Mouse (Mus musculus): ENCODE measurements at regions not wholly inside any gene's neighbourhood (a gene's known extent, or its start where the extent isn't known, plus 50 kb on each side); places are given as distances from the start of the nearest gene placed in this dataset.

DNA sequence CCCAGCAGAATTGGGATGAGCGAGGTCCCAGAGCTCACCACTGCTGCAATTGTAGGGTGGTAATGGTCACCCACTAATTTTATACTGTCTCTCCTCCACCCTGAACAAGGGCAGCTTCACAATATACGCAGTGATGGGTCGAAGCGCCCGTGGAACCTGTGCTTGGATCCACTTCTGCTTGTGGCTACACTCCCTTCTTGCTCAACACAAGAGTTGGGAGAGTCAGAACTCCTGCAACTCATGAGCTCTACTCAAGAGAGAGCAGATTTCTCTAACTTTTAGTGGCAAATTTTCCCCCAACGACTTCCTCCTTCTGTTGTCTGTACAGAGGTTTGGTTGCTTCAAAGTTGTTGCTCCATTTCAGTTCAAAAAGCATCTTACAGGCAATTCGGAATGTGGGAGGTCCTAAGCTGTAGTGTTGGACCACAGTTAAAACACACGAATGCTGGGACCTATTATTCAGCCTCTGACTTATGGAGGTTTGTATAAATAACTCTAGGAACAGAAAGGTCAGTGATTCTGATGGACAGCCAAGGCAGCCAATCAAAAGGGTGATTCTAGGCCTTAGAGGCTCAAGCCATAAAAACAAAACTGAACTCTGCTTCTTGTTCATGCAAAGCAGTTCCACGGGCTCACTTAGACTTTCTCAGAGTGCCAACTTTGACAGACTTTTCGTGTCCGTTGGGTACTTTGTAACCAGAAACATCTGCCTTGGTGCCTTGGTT lies 227.8 kb upstream of the Meis1 start:
- no peak for DNase-seq (ENCODE audit: low spot score in 2 of 2)

DNA sequence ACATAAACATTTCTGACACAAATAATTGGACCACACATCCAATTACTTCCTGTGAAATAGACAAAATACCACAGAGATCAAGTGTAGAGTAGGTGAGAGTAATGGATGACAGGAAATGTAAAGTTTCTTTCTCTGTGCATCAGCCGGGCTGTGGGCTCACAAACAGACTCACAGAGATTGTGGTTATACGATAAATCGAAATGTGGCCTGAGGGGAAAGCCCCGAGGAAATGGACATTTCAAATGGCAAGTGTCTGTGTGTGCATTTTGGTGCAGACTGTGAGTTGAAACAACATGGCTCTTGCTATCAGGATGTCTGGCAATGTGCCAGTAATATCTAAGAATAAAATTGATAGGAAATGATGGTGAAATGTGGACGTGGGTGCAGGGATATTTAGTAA lies 234.8 kb upstream of the Meis1 start:
- no peak for DNase-seq (ENCODE audit: low spot score in 2 of 2)

DNA sequence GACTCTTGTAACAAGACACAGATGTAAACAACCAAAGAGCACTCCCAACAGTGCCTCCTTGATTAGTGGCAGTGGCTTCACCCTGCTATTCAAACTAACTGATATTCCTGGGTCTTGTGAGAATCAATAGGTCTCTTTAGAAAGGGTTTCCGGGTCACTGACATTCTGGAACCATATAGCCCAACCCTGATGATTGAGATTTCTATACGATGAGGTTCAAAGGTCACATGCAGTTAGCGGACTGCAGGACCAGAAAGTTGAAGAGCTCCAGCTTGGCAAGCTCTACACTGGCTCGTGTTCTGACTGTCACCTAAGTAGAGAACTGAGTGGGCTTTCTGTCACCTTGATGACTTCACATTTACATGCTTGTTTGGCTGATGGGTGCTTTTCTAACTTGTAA lies 235.4 kb upstream of the Meis1 start:
- DNase-seq (ENCODE audit: low spot score in 2 of 2), result no peak

DNA sequence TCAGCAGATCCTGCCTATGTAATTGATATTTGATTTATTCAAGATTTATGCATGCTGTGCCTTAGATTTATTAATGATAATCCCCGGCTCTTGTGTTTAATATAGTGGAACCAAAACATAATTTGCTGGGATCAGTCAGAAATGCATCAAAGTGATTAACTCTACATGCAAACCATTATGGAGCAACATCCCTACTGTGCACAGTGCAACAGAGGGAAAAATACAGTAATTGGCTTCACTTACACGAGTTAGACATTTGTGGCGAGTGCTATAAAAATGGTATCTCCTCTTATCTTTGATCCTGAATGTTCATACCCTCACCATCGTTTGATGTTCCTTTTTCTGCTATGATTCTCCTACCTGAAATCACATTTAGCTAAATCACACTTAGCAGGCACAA lies 238.8 kb upstream of the Meis1 start:
- no peak for DNase-seq (ENCODE audit: low spot score in 2 of 2)

DNA sequence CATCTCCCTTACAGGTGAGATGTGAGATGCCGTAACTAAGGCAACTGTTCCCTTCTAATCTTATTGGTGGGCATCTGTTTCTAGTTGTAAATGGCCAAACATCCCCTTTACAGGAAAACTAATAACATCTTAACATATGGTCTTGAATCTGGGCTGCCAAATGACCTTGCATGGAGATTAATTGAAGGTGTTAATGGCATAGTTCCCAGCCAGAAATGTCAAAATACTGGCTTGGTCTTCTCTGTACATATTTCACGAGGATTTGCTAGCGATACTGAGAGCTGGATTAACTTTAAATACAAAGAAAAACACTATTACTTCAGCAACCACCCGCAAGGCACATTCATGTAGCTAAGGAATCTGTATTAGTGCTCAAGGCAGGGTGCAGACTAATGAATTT lies 244.0 kb upstream of the Meis1 start:
- DNase-seq (ENCODE audit: low spot score in 2 of 2), result no peak

DNA sequence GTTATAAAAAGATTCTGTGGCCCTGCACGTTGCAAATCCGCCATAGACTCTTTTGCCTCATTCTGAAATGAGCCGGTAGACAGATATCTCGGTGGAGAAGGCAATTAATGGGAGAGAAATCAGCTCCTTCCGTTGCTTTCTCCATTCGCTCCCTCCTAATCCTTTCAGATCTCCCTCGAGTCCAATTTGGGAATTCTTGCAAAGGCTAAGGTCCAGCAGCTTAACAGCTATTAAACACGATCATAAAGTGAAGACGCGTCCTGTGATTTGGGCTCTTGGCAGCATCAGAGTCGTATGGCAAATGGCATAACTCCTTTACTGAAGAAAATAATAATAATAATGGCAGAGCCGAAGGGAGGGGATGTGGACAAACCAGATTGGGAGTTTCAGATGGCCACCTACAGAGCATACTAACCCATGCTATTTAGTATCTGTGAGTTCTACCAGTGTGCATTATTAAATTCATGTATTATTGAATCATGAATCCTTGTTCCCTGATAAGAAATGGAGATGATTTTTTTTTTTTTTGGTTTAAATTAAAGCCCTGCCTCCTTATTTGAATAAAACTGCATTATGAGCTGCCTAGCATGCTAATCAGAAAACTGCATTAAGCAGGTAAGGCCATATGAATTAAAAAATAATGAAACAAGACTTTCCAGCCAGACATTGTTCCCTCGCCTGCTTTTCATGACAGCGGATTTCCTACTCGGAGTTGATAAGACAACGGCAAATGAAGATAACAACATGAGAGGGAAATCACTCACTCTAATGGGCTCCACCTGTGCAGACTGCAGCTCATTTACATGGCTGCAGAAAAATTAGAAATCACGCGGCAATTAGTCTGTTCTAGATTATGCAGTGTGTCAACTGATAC lies 246.2 kb upstream of the Meis1 start:
- DNase-seq (ENCODE audit: low spot score in 2 of 2), result no peak

DNA sequence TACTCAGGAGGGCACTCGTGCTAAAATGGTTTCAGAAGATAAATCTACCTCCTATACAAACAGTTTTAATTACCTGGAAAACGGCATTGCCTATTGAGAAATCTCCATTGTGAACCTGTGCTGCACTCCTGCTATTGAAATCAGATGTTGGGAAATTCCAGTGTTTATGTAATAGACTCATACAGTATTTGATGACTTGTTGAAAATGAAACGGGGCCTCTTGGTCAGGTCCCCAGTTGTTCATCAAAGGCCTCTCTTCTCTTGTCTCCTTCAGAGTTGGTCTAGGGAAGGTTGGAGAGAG lies 246.8 kb upstream of the Meis1 start:
- no peak for DNase-seq (ENCODE audit: low spot score in 2 of 2)

DNA sequence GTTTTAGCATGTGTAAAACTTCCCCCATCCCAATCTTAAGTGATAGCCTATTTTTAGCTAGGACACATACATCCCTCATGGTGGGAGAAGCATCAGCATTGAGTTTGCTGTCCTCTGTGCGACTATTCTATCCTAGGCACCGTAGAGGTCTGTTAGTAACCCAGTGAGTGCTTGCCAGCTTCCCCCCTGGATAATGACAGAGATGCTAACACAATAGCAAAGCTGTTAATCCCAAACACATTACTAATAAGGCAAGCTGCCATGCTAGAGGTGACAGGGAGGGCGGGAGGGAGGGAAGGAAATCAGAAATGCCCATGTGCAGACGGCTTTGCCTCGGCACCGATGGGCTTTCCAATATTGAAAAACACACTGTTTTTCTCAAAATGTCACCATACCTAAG lies 272.2 kb upstream of the Meis1 start:
- no peak for DNase-seq (ENCODE audit: low spot score in 2 of 2)

DNA sequence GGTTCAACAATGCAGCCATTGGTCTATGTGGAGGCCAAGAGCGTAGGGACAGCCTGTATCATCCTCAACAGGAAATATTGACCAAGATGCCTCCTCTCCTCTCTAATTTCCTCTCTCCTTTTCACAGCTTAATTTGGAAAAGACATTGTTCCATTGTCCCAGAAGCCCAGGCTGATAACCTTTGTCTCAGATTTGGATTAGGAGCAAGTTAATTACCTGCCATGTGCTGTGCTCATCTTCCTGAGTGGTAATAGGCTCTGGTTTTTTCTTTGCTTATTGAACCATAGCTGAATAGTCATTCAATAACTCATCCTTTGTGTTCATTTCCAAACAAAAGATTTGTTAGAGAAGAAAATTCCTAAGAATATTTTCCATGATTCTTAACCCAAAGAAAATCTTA lies 280.6 kb upstream of the Meis1 start:
- no peak for DNase-seq (ENCODE audit: low spot score in 2 of 2)

DNA sequence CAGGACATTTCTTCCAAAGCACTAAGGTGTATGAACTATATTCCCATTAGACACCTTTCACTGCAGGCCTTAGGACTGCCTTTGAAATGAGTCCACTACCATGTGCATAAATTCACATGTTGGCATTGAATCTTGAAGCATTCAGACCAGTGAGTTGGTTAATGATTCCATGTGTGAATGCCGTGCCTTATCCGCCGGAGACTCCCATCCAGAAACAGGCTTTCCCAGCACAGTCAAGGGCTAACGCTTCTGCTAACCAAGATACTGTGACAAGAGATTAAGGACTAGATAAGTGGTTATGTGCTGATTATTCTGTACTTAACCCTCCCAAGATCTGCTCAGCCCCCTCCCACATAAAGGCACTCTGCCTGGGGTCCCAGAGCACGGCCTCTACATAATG lies 287.9 kb upstream of the Meis1 start:
- no peak for DNase-seq (ENCODE audit: low spot score in 2 of 2)

DNA sequence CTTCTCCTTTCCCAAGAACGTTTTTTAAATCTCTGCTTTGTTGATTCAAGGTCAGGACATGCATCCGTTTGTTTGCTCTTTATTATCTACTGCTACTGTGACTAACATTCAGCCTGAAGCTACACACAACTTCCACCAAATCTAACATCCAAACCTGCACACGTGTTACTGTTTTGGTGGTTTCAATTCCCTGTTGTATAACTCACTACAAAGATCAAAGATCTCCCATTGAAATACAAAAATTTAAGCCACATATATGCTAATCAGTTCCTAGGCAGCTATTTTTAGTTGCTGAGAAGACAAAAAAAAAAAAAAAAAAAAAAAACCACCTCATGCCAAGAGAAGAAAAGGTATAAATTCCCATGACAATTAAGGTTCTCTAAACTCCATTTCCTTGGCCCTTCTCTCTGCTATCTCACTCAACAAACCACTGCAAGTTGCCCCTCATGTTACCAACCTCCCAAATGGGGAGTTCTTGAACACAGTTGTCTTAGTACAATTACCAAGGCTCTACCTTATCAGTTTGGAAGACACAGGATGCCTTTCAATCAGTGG lies 312.0 kb upstream of the Meis1 start:
- no peak for DNase-seq (ENCODE audit: low spot score in 2 of 2)

DNA sequence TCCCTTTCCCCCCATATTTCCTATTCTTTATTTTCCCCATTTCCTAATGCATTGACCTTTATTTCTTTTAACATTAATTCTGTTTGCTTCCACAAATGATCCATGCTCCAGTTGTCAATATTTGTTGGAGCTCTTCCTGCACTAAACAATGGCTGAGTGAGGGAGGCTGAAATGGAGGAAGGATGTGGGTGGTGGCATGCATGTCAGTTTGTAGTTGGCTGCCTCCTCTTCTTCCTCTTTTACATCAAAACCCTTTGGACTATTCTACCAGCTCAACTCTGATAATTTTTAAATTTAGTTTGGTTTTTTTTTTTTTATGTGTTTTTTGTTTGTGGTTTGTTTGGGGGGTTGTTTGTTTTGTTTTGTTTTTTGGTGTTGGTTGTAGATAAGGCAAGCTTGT lies 313.5 kb upstream of the Meis1 start:
- no peak for DNase-seq (ENCODE audit: low spot score in 2 of 2)

DNA sequence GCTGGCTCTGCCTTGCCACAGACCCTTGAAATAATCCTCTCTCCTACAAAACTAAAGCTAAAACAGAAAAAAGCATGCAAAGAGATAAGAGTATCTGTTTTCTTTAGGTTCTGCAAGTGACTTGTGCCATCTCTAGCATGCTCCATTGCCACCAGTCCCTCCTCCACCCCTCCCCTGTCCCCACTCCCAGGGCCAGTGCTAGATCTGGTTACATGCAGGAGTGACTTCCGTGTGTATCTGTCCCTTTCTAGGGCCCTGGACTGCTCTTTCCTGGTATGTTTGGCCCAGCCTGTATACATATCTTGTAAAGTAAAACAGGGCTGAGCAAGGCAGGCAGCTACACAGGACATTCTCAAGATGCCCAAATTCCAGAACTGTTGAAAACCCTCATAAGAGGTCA lies 313.9 kb upstream of the Meis1 start:
- no peak for DNase-seq (ENCODE audit: low spot score in 2 of 2)

DNA sequence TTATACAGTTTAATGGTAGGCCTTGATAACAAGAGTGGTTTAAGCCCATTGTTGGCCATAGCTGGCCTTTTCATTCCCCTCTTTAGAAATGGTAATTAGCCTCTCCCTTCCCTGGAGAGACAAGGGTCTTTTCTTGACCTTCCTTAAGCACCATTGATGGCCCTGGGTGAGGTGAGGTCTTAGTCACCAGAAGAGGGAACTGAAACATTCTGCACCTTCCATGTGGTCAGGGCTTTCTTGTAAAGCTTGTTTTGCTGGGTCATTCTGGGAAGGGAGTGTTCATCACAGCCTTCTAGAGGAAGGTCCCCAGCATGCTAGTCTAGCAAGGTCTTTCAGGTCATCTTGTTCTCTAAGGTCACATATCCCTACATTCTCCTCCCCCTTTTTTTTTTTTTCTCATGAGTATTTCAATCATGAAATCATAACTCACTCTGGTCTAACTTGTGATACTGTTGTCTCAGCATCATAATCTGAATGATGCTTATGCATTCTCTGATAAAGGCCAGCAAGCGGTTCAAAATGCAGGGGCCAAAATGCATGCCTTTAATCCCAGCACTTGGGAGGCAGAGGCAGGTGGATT lies 315.2 kb upstream of the Meis1 start:
- DNase-seq (ENCODE audit: low spot score in 2 of 2), result no peak

DNA sequence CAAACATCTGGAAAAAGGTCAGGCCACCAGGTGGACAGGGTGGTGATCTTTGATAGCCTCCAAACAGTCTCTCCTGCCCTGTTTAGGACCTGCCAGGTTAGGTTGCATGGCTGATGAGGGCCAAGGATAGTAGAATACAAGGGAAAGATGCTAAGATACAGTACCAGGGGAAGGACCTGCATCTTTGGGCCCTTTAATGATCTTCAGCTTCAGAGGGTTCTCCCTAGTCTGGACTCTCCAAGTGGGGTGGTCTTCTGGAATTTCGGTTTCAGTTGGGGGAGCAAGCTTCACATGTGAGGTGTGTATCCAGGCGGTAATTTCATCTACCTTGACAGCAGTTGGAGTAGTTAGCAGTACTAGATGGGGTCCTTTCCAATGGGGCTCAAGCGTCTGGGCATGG lies 316.6 kb upstream of the Meis1 start:
- no peak for DNase-seq (ENCODE audit: low spot score in 2 of 2)

DNA sequence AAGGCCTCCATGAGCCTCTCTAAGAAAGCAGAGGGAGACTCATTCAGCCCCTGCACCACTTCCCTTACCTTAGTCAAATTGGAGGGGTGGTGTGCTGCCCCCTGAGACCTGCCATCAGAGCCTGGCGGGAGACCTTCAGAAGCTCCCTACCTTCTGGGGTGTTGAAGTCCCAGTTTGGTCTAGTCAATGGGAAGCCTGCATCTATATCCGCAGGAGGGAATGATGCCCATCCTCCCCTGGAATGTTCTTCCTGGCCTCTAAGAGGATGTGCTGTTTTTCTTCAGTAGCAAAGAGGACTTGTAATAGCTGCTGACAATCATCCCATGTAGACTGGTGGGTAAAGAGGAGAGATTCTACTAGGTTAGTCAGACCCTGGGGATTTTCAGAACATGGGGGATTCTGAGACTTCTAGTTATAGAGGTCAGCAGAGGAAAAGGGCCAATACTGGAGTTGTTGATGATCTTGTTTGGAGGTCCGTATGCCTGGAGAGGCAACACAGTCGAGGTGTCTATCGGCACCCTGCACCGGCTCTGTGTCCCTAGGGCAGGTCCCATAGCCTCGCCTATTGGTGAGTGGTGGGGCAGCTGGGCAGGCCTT lies 321.0 kb upstream of the Meis1 start:
- no peak for DNase-seq (ENCODE audit: low spot score in 2 of 2)

DNA sequence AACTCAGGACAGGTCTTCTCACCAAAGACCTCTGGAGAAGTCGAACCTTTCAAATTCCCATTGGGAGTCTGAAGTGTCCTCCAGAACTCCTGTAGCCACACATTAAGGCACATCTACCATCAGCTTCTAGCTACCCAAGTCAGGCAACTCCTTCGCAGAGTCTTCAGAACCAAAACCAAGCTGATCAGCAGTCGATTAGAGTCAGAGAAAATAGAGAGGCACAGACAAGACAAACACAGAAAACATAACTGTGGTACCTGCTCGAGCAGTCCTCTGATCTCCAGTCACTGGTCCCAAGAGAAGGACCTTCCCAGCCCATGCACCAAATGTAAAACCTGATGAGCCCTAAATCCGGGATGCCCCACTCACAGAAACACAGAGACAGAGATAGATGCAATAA lies 322.1 kb upstream of the Meis1 start:
- DNase-seq (ENCODE audit: low spot score in 2 of 2), result no peak

DNA sequence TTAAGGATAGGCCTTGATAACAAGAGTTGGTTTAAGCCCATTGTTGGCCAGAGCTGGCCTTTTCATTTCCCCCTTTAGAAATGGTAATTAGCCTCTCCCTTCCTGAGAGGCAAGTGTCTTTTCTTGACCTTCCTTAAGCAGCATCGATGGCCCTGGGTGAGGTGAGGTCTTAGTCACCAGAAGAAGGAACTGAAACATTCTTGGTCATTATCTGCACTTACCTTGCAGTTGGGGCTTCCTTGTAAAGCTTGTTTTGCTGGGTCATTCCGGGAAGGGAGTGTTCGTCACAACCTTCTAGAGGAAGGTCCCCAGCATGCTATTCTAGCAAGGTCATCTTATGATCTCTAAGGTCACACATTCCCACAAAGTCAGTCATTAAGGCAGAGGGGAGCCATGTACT lies 322.6 kb upstream of the Meis1 start:
- no peak for DNase-seq (ENCODE audit: low spot score in 2 of 2)

DNA sequence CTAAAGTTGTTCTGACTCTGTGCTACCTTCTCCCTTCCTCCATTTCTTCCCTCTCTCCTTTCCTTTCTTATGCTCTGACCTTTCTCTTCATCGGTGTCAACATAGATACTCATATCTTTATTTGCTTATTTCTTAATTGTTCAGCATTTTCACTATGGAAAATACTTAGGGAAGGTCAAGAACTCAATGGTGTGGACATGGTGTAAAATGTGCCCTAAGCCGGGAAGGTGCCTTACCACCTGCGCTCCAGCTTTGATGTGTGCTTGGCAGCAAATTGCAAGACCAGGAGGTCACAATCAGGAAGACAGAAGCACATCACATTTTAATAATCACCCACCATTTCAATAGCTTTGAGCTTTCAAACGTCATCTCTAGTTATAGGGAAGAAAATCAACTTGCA lies 324.0 kb upstream of the Meis1 start:
- no peak for DNase-seq (ENCODE audit: low spot score in 2 of 2)

DNA sequence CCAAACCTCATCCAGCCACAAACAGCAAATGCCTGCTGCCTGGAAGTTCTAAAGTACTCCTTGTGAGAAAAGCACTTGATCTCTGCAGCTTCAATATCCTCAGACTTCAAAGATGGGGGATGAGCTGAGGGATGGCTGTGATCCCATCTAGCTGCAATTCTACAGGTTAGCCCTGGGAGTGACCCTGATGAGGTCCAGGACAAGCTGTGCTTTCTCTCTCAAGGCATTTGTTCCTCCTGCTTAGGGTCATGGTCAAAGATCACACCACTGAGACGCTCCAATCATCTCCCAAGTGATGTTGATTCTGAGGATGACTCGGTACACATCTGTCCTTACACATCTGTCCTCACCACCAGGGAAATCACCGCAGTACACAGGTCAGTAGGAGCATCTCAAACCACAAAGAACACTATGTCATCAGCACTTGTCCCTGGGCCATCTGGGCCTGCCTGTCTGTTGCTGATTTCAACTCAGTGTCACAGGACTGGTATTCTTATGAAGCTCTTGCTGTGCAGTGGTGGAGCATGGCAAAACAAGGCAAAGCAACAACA lies 327.6 kb upstream of the Meis1 start:
- no peak for DNase-seq (ENCODE audit: low spot score in 2 of 2)

DNA sequence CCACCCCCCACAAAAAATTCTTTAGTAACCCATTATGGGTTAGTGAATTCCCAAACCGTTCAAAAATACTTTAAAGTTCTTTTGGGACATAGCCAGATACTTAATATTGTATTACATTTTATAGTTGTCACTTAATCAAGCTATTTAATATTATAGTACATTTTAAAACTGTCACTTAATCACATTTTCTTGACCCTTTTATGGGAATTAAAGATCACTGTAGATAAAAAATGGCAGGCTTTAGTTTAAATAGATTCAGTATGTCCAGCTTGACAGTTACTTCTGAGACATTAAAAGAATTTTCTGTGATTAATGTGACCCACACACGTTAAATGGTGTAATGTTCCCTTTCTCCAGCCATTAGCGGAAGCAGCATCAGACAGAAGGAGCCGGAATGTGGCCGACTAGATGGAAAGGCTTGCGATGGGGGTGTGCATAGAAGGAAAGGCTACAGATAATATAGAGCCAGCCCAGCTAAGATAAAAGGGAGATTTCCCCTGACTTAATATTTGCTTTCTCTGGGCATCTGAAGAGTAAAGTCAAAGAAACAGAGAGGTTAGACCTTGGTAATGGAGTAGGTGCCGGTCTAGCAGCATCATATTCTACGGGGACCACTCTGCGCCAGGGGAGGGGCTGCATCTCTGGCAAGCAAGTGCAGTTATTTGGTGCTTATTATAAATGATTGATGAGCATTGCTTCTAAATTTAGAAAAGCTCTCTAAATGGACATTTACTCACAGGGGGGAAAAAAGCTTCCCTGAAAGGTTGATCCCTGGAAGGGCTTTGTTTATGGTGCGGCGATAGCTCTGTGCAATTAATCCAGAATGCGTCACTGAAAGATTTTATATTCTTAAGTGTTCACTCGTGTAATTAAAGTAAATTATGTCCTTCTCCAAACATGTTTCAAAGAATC lies 331.8 kb upstream of the Meis1 start:
- no peak for DNase-seq (ENCODE audit: low spot score in 2 of 2)
